Mouse (Mus musculus): ENCODE results near the gene Oat.

Oat gene

DNA sequence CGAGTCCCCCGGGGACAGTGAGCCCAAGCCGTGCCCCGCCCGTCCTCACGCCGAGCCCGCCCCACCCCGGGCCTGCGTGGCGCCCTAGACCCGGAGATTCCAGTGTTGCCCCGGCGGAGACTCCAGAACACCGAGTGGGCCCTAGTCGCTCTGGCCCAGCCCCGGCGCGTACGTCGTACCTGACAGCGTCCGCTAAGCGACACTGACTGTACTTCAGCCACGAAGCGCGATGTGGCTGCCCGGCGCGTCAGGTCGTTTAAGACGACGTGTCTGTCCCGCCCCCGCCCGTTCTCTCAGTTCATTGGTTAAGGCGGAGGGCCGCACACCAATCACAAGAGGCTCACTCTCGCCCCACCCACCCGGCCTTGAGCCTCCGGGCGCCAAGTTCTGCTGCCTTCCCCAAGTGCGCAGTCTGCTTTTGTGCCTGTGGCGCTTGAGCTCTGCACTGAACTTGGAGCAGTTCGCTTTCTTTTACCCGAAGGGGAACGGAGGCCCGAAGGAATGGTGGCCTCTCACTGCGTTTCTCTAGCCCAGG lies at the start of gene Oat:
TSS of gene Oat (minus strand) at position 283 of the 535 bp plus-strand sequence.
- DNase-seq (ENCODE audit: low spot score in 2 of 2): peak; percentile 97

DNA sequence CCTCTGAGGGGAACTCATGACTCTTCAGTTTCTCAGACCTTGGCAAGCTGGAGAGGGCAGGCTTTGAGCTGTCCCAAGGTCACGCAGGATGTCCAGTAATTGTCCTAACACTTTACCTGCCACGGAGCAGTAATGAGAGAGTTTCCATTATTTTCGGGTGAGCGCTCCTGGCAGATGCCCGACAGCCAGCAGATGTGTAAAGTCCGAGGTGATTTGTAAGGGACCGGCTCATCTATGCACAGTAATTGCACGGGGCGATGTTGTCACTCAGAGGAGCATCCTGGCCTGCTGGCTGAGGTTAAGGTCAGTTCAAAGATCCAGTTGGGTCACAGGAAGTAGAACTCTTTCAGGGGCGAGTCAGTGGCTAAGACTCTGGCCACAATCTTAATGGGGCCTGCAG lies 48.0 kb upstream of the Oat start:
- no peak for DNase-seq (ENCODE audit: low spot score in 2 of 2)

DNA sequence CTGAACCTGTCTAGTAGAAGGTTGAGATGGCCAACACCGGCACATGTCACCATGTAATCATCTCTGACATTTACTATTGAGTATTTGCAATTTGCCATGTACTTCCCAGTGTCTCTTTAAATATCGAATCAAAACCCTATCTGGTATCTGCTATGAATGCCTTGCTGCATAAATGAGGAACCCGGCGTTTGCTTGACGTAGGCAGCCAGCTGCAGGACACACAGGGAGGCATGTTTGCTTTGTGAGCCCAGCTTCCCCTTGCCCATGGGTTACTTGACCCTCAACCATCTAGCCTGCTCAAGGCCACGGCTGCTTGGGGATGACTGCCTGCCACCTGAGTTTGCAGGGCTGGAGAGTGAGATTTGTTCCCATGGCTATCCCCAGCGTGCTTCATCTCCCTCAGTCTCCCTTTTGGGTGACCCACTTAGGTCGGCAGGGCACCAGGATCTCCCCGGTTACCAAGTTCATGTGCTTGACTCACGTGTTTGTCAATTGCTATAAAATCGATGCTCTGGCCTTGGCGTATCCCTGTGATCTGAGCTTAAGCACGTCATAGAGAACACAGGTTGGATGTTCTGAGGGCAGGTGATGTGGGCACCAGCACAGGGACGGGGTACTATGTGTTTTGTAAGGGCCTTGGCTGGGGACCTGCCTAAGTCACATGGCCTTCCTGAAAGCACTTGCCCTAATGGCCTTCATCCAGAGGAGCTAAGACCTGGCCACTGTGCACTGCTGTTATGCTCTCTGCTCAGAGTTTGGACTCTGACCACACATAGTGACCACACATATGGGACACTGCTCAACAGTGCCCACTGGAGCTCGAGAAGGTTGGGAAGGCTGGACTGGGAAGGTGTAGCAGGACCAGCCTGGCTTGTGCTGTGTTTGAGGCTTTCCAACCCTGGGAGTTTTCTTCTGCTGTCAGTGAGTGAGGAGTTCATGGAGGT lies 44.0 kb upstream of the Oat start:
- no peak for DNase-seq (ENCODE audit: low spot score in 2 of 2)

DNA sequence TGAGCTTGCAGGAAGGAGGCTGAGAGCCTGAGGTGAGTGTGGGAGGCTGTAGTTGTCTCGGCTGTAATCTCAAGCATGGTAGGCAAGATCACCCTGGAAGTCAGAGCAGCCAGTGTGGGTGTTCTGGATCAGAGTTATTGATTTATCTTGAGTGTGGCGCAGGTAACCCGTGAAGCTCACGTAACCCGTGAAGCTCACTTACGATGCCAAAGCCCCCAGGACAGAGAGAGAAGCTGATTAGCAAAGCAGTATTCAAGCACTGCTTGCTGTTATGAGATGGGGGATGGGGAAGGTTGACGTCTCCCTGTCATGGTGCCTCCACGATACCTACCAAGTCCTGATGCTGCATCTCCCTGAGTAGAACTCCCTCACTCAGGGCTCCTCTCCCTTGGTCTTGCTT lies 43.4 kb upstream of the Oat start:
- DNase-seq (ENCODE audit: low spot score in 2 of 2): no peak

DNA sequence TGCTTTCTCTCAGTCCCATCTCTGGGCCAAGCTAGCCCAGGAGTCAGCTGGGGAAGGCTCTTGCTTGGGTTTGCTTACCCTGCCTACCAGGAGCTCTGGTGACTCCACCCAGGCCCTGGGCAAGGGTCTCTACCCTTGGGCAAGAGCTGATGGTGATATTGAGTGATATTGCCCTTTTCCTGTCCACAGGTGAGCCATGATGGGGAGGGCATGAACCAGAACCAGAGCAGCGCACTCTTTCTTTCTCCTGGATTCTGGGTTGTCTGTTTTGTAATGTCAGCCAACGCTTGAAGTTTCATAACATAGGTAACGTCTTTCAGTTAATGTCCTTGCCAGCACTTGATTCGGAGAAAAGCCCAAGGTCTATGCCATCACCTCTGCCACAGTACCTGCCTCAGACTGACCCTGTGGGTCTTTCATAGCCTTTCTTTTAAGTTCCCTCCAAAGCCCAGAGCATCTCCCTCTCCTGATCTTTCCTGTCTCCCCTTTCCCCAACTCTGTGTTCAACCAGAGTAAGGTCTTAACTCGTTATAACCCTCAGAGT lies 40.9 kb upstream of the Oat start:
- no peak for DNase-seq (ENCODE audit: low spot score in 2 of 2)

DNA sequence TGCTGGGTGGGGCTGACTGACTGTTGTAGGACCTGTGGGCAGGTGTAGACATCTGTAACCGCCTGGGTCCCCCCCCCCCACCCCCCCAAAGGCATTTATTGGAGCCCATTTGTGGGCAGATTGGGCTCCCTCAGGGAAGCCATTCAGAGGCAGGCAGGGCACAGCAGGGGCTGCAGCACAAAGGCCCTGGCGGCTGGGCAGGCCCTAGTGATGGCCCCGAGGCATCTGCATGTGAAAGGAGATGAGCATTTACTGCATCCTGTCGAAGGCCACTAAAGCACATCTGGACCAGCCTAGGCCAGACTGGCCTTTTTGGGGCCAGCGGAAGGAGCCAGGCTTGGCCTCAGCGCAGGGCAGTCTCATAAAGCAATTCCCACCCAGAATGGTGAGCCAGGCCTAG lies 40.2 kb upstream of the Oat start:
- DNase-seq (ENCODE audit: low spot score in 2 of 2): no peak

DNA sequence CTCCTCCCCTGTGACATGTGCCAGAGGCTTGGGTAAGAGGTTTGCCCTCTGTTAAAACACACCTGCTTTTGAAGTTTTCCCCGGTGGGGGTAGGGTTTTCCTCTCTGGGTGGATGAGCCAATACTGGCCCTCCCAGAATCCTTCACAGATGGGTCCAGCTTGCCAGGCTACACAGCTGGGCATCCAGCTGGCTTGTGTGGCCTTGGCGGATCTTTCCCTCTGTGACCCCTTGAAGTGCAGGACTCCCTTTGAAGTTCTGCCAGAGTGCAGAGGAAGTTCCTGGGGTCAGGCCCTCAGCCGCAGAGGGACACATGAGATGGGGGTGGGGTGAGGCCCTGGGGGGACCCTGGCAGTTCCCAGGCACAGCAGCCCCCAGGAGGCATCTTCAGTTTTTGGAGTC lies 39.1 kb upstream of the Oat start:
- DNase-seq (ENCODE audit: low spot score in 2 of 2): no peak

DNA sequence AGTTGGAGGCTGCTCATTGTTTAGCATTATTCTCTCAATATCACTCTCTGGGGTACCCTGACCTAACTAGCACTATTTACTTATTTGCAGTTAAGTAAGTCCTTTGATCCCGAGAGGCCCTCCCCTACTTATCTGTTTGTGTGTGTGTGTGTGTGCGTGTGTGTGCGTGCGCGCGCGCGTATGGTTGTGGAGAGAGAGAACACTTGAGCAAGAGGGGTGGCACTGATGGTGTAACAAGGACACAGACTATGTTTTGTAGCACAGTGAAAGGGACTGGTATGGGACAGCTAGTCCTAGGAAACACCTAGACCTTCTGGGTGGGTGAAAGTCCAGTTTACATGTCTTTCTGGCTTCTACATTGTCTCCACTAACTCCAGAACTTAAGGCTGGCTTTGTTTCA lies 35.3 kb upstream of the Oat start:
- DNase-seq (ENCODE audit: low spot score in 2 of 2): no peak

DNA sequence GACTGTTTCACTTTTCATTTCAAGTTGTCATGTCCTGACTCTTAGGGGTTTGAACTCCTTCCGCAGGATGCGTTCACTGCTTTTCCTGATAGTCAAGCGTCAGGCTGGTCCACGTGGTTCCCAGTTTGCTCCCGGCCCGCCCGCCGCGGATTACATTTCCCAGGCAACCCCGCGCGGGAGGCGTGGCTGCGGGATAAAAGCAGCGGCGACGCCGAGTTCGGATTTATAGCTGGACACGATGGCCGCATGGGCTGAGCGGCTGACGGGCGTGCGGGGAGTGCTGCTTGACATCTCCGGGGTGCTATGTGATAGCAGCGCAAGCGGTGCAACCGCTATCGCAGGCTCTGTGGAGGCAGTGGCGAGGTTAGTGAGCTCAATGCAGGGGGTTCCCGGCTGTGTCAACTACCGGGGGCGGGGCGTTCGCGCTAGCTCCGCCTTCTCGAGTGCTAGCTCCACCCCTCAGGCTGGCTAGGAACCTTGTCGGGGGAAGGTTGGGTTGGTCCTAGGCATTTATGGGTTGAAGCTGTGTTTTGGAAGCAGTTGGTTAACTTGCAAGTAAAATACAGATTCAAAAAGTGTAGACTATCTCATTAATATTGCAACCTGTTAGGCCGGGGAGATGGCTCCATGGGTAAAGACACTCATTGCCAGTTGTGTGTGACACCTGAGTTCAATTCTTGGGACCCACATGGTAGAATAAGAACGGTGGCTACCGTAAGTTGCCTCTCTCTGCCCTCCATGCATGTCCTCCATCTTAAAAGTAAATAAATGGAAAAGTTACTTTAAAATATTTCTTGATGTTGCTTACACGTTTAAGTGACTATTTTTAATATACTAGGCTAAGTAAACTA lies 34.5 kb upstream of the Oat start, which contains the start of gene Lhpp:
TSS of gene Lhpp (plus strand) at position 171 of the 851 bp plus-strand sequence.
- DNase-seq (ENCODE audit: low spot score in 2 of 2): peak; percentile 87 to 88

DNA sequence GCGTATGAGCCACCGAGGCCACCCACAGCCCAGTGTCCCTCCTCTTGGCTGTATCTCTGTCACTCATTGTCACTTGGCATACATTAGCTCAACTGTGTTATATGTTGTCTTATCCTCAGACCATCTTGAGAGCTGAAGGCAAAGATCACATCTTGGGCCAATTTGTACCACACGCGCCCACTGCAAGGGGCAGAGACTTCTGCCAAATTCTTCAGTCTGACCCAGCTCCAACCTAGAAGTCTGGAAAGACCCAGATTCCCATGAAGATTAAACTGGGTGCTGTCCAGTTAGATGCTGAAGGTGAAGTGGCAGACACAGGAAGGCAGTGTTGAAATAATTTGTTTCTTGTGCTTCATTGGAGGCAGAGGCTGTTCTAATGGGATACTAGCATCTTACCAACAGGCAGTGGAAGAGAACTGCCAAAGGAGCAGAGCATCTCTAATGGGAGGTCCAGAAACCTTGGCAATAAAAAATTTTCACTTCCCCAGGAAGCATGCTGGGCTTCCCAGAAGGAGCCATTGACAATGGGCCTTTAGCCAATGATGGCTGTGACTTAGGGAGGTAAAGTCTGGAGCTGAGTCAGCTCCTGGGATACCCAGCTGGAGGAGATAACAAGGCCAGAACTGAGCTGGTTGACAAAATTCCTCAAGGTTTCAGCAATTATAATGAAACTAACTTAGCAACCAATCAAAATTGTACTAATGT lies 32.3 kb upstream of the Oat start:
- no peak for DNase-seq (ENCODE audit: low spot score in 2 of 2)

DNA sequence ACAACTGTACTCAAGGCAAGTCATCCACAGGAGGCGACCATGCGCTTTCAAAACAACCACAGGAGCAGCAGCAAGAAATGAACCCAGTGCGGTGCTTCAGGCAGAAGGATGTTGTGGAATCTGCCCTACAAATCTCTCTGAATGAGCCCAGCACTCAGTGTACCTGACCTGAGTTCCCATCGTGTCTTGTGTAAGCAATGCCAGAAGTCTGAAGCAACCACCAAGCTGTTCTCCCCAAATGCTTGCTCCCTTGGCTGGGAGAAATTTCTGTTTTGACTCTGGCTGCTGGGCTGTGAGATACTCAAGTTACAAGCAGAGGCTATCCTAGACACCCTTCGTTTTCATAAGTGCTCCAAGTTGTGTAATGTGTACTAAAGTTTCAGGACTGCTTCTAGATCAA lies 29.5 kb upstream of the Oat start:
- no peak for DNase-seq (ENCODE audit: low spot score in 2 of 2)

DNA sequence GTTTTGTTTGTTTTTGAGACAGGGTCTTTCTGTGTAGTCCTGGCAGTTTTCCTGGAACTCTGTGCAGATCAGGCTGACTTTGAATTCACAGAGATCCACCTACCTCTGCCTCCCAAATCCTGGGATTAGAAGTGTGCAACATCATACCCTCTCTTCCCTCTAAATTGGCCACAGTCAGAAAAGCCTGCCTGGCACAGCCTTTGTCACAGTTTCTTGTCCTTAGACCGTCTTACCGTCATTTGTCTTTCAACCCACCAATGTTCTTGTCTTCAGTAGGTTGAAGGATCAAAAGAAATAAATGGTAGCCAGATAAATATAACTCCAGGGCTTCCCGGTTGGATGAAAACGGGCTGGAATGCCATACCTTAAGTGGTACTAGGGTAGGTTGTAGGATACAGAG lies 28.5 kb upstream of the Oat start:
- DNase-seq (ENCODE audit: low spot score in 2 of 2): no peak

DNA sequence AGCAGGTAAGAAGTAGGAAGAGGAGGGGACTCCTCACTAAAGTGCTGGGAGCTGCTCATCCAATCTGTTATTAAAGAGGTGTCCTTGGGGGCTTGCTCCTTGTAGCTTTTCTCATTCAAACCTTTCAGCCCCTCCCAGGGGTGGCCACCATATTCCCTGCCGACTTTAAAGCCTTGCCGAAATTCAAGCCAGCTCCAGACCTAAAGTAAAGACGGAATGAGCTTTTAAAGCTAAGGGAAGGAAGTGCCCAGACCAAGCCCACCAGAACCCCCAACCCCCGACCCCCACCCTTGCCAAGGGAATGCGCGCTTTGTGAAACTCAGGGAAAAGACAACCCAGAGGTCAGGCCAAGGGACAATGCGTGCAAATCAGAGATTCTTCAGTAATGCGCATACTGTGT lies 24.7 kb upstream of the Oat start:
- no peak for DNase-seq (ENCODE audit: low spot score in 2 of 2)

DNA sequence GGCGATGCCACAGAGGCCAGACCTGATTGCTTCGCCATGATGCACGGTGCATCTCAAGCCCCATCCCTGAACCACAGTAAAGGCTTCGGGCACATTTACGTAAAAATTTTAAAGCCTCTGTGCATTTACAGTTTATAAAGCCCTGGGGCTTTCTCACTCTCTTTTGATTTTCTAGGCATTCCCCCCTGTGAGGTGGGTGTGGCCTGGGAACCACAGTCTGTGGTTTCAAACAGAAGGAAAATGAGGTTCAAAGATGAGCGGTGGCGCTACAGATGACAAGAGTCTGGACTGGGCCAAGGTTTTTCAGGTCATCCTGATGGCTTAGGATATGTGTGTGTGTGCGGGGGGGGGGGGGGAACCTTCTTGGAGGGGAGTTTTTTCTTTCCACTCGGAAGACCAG lies 23.8 kb upstream of the Oat start:
- DNase-seq (ENCODE audit: low spot score in 2 of 2): no peak

DNA sequence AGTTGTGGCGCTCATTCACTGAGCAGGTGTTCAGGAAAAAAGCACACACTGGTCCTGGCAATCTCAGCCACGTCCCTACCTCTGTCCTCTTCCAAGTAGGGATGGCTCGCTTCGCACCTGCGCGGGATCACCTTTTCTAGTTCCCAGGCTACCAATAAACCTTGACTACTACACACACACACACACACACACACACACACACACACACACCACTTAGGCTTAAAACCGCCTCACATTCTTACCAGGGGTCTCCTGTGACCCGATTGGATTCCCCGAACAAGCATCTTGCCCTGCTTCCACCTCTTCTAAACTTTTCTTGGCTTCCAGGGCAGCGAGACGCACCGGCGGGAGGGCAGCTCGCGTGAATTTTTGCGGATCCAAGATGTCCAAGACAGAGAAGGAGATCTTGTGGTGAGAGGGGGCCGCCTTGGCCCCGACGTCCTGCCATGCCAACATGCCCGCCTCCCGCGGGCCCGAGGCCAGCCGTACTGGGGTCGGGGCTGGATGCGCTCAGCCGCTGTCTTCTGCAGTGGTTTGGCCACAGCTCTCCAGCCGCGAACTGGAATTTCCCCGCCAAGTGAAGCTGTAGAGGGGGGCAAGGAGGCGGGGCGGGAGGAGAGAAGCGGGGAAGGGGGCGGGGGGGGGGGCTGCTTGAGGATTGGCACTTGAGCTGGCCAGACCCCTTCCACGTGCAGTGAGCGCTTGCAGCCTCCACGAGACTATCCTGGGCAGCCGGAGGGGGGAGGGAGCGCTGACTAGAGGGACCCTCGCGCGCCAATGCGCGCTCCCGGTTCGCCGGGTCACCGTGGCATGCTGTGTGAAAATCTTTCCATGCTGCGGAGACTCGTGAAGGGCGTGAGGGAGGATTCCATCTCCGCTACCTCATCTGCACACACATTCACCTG lies 23.1 kb upstream of the Oat start, which contains the start of gene Nkx1-2:
TSS of gene Nkx1-2 (minus strand) at position 567 of the 905 bp plus-strand sequence.
- no peak for DNase-seq (ENCODE audit: low spot score in 2 of 2)

DNA sequence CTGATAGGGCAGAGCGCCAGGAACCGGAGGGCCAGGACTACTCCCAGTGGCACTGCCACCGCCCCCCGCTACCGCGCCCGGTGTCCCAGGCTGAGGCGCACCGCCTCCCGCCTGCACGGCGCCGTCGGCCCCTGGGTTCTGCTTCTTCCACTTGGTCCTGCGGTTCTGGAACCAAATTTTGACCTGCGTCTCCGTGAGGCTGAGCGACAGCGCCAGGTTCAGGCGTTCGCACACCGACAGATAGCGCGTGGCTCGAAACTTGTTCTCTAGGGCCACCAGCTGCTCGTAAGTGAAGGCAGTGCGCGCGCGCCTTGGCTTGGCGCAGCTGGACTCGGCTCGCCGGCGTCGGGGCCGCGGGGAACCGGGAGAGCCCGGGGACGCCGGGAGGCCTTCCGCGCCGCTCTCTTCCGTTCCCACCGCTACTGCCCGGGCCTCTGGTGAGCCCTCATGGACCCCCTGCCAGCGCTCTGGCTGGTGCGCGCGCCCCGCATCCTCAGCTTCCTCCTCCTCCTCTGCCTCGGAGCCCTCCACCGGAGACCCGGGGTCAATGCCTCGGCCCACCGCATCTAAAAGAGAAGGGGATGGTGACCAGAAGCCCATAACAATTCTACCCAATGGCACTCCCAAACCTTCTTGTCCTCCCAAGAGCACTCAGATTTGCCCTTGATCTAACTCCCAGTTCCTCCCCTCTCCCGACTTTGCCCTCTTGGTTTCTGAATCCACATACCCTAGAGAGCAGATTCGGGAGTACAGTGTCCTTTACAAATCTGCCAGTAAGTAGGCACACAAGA lies 21.2 kb upstream of the Oat start:
- DNase-seq (ENCODE audit: low spot score in 2 of 2): no peak

DNA sequence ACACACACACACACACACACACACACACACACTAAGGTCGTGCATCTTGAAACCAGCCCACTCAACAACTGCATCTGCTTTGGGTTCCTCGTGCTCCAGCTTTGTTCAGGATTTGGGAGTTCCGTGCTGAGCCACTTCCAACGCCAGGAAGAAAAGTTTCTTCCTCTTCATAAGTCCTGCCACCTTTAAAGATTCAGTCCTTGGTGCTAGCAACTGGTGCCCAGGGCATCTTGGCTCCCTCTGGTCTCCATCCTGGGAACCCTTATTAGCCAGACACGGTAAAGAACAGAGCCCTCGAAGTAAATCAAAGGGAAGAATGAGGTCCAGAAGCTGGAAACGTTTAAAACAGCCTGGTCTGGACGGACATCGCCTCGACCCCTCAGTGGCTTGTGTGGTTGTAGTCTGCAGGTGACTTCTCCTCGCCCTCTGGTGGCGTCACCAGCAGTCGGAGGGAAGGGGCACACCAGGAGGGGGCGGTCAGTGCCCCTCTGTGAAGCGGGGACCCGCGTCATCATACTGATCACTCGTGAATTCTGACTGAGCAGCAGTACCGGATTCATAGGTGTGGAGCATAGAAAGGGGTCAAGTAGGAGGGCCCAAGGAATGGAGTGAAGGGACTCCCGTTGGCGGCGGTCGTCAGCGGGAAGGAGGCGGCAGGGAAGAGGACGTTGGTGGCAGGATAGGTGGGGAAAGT lies 20.5 kb upstream of the Oat start:
- no peak for DNase-seq (ENCODE audit: low spot score in 2 of 2)

DNA sequence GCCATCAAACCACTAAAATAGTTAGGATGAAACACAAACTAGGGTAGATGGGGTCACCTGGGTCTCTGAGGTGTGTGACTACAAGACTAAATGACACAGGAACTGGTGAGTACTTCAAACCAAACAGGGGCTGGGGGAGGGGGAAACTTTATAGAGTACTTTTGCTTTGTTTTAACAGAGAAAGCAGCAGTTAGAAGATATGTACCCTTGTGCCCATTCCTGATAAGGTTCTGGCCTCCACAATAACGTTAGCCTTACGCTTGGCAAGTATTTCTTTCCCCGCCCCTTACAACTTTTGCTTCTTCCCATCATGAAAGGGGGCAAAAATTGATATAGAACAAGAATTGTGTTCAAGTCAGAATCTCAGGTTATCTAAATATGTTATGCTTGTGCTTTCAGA lies 19.6 kb upstream of the Oat start:
- no peak for DNase-seq (ENCODE audit: low spot score in 2 of 2)

DNA sequence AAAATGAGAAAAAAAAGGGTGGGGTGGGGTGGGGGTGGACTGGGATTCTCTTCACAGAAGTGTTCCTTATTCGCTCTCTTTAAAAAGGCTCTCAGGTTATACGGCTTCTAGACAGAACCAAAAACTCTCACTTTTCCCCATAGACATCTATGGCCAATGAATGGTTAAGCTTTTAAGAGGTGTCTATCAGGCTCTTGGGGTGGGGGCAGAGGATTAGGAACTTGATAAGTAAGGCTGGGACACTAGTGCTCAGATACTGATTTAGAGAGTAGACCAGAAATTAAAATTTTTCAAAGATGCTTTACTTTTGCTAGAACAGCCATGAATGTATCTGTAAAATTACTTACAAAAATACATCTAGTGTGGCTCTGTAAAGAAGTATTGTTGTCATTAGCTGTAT lies 18.1 kb upstream of the Oat start:
- no peak for DNase-seq (ENCODE audit: low spot score in 2 of 2)

Measured in right cerebral cortex, postnatal 10 days (tissue).